Mouse (Mus musculus) MEL (cell line): ENCODE data around the gene Marcks. TPM values are rescaled to one million over a fixed set of nuclear protein-coding genes. Genes with fewer than 3 reads are reported as not detected.

Experiments used
- polyA plus RNA-seq, 2 experiments: library from polyadenylated mRNA; stranded (reverse) in 1 of 2; unstranded in 1 of 2; fragments of >175 nt in 1 of 2; fragments of >200 nt in 1 of 2; gene quantifications; 2 replicates each; pipeline versions ENCODE4 v1.2.1 to v1.2.4; 2012; ENCODE audit warnings: low replicate concordance in 2 of 2, low read depth in 1 of 2; ENCODE audit not compliant: insufficient read length in 2 of 2, insufficient read depth in 1 of 2, missing spikeins in 1 of 2
- total RNA-seq: library from RNA; depleted of rRNA; stranded (reverse); fragments of 300-350 nt; gene quantifications from 2 replicates; pipeline ENCODE4 v1.2.3, GENCODE M21; 2012; rRNA removed

Marcks gene
- total and polyA plus RNA-seq, 3 experiments, result not detected

Other genes starting within 250 kb of the Marcks start
- 112 and 116 TPM in 2 replicates for gene Hdac2, start 164.4 kb downstream of the Marcks start, total RNA-seq
- 100 to 1,000 TPM; 144 to 165 TPM for gene Hdac2, start 164.4 kb downstream of the Marcks start, polyA plus RNA-seq